Mouse (Mus musculus) retina, postnatal 7 days (tissue): ENCODE results near the gene Nek1.
A peak's percentile ranks its signal among the peaks of the same experiment; 100 is the strongest.
"Not testable (repeated sequence)": the region's sequence is repeated elsewhere in the genome, so short reads cannot be mapped to it uniquely, and the experiment has no call there.

Experiments used
- DNase-seq: peaks from one replicate; pipeline ENCODE4 v3.0.0-alpha.2; 2012; ENCODE audit warnings: low read depth, low spot score

Gene Nek1

DNA sequence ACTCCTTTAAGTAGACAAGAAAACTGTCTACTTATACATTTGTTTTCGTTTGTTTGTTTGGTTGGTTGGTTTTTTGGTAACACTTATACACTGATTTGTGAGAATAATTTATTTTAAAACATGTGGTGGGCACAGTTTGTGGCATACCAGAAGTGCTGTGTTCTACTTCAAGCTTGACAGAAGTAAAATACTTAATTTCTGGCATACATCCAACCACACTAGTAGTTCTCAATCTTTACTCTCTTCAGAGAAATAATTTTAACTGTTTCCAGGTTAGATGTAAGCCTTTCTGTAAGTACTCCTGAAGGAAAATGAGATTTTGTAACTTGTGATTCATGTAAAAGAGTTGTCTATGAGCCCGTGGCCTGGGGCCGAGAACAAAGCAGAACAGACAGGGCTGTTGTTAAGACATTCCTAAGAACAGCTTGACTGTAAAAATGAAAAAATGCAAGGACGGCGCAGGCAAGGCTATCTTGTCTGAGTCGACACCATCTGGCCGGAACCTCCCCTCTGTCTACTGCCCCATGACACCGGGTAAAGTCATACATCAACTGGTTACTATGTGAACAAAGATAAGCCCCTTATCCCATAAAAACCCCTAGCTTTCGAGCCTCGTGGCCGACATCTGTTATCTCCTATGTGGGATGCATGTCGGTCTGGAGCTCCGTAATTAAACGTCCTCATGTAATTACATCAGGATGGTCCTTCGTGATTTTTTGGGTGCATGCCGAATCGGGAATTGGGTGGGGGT, 8.6 kb upstream of the Nek1 start:
- not testable (repeated sequence) for DNase-seq

- DNase-seq: no peak
Observed at GRCm38 (mm10) chr8:60992561-60992909, 460 bp upstream of the Nek1 start.

- no peak for DNase-seq
Observed at GRCm38 (mm10) chr8:60993639-60993986, 618 bp downstream of the Nek1 start.

- DNase-seq: no peak
Observed at GRCm38 (mm10) chr8:60996468-60996867, 3.5 kb downstream of the Nek1 start.

DNA sequence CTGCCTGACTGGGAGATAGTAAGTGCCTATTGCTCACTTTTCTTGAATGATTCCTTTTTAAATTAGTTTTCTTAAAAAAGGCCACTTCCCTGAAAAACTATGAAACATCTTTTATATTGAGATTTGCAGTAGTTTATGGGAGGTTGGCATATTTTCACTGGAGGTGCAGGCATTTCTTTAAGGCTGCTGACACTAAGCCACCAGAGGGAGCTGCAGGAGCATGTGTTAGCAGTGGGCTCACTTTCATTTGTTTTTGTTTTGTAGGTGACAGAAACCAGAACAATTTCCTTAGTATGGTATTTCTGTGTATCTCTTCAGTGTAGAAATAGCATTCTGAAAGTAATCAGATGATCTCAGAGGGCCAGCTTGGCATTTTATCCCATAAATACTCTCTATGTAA, 49.0 kb downstream of the Nek1 start:
- DNase-seq: peak; percentile 46

- no peak for DNase-seq
Observed at GRCm38 (mm10) chr8:61043874-61044273, 50.9 kb downstream of the Nek1 start.

- no peak for DNase-seq
Observed at GRCm38 (mm10) chr8:61046816-61047215, 53.8 kb downstream of the Nek1 start.

- no peak for DNase-seq
Observed at GRCm38 (mm10) chr8:61053017-61053416, 60.0 kb downstream of the Nek1 start.

- DNase-seq: no peak
Observed at GRCm38 (mm10) chr8:61054313-61054712, 61.3 kb downstream of the Nek1 start.

DNA sequence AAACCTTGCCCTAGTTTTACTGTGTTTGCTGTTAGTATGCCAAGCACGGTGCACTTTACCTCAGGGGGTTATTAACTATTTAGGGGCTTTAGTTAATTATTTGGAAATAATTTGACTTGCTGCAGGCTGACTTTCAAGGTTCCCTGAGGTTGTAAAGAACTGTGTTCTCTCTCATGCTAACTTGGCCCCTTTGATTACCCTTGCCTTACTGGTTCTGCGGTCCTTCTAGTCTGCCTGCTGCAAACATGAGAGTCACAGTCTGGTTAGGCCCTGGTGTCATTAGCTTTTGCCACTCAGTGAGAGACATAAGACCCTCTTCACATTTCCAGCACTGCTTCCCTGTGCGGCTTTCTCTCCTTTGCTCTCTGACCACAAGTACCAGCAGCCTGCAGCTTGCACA, 64.0 kb downstream of the Nek1 start:
- DNase-seq: no peak

DNA sequence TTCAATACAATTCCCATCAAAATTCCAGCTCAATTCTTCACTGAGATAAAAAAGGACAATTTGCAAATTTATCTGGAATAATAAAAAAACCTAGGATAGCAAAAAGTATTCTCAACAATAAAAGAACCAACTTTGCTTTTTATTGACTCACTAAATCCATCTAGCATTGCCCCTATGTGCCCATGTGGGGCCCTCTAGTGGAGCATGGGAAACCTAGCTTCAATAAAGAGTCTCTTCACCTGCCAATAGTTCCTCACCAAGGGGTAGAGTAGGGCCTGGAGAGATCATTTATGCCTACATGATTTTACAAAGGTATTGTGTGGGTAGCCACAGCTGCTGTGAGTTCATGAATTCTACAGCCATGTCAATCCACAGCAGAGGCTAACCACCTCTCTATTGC, 66.1 kb downstream of the Nek1 start:
- no peak for DNase-seq

- no peak for DNase-seq
Observed at GRCm38 (mm10) chr8:61060412-61060811, 67.4 kb downstream of the Nek1 start.

DNA sequence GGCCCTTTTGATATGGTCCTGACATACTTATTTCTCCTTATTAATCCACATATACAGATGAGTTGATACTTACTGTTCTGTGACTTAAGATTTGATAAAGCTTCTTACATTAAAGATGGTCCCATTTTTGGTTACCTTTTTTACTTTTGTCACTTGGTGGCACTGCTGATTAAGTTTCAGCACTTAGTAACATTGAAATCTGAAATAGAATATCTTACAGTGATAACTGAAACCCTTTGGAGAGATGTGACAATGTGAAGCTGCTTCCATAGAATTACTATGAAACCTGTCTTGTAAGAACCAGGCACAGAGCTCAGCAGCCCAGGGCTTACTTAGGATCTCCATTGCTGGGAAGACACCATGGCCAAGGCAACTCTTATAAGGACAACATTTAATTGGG, 82.1 kb downstream of the Nek1 start:
- DNase-seq: no peak

DNA sequence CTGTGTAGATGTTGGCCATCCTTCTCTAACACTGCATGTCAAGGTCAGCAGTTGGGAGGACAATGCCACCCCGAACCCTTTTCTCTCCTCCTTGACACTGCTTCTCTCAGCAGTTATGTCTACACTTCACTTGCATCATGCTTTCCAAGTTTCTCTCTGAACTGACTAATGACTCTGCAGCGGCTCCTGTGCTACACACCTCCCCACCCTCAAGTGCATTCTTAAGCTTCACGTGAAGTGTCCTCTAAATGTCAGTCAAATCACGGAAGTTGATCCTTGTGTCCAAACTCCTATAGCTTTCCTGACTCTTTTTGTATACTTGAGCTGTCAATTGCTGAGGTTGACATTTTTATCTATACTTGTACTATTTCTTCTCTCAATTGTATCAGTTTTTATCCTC, 117.5 kb downstream of the Nek1 start:
- DNase-seq: no peak

DNA sequence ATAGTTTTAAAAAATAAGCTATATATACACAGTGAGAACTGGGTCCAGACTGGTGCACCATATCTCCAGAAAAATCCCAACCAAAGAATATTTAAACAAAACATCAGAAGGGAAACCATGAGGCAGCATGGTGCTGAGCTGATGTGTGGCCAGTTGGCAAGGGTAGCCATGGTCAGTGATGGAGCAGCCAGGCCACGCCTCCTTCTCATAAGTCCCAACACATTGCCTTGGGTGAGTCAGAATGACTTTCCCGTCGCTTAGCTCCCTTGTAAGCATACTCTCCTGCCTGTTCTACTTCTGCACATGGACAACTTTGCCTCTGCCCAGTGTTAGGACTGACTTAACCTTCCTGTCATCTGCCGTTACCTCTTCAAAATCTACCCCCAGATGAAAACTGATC, 118.9 kb downstream of the Nek1 start:
- DNase-seq: no peak

DNA sequence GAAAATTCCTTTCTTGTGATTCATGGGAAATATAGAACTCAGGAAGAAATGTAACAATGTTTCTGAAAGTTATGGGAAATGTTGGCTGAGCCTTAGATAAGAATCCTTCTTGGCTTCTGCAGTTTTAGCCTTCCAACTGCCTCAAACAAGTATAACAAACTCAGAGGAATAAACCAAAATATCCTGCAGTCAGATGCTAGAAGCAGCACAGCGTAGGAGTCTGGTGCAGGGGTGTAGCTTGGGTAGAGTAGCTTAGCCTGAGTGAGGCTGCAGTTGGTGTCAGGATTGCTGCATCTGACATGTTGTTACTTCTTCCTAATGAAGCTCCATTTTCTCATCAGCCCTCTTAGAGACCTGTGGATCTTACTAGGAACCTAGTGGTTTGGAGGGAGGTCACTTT, 128.6 kb downstream of the Nek1 start:
- no peak for DNase-seq

DNA sequence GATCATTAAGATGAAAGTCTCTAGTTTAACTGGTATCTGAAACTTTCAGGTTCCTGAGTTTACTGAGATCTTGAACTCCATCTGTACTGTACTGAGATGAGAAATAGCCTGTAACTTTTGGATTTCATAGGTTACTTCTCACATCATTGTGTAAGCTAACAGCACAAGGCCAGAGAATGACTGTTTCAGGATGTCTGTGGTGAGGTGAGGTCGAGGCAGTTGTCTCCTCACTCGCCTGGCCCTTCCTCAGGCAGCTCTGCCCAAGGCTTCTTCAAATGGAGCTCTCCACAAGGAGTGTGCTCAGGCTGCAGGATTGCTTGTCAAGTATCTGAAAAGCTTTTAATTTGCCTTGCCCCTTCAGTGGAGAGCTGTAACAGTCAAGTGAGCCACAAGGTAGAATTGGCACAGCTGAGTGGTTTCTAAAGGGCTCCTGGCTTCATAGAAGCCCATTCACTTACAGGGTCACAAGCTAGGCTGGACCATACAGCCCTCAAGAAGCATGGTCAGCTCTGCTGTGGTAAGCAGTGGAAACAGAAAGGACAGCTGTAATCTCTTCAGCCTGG, 134.4 kb downstream of the Nek1 start:
- DNase-seq: no peak

- no peak for DNase-seq
Observed at GRCm38 (mm10) chr8:61132561-61133134, 139.7 kb downstream of the Nek1 start.

- DNase-seq: no peak
Observed at GRCm38 (mm10) chr8:61141869-61142268, 148.9 kb downstream of the Nek1 start.

DNA sequence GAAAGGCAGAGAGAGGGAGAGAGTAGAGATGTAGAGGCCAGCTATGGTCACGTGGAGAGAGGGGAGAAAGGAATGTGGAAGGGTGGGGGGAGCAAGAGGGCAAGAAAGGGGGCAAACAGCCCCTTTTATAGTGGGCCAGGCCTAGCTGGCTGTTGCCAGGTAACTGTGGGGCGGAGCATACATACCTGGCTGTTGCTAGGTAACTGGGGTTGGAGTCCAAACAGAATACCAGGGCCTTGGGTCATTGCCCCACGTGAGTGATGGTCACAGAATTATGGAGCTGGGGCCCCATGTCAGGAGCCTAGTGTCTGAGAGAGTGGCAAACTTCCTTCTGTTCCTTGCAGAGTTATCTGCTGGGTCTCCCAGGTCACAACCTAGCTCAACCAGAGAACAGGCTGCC, 149.3 kb downstream of the Nek1 start:
- DNase-seq: no peak

GRCm38 (mm10) chr8:61142845-61143244, 149.8 kb downstream of the Nek1 start:
- no peak for DNase-seq

- DNase-seq: no peak
Observed at GRCm38 (mm10) chr8:61148728-61149127, 155.7 kb downstream of the Nek1 start.

- no peak for DNase-seq
Observed at GRCm38 (mm10) chr8:61150596-61150995, 157.6 kb downstream of the Nek1 start.

DNA sequence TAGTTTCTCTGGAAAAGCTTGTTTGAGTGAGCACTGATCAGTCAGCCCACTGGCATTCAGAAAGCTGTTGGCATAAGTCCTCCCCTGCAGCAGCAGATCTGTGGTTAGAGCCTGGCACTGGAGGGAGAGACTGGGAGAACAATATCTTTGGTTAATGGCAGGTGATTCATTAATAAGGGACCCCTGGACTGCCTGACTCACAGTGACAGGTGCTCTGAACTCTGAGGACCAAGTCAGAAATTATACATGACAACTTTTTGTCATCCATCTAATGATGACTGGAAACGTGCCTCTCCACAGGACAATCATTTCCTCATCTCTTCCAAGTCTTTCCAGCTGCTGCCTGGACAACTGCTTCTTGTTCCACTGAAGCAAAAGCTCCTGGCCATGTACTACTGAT, 163.4 kb downstream of the Nek1 start:
- no peak for DNase-seq
